Mouse (Mus musculus): ENCODE data around the gene Zfp292. TPM values are rescaled to one million over a fixed set of nuclear protein-coding genes. Genes with fewer than 3 reads are reported as not detected.

The Zfp292 gene
- 15.5 and 22.9 TPM in 2 replicates for polyA plus RNA-seq (2012; rRNA removed)

DNA sequence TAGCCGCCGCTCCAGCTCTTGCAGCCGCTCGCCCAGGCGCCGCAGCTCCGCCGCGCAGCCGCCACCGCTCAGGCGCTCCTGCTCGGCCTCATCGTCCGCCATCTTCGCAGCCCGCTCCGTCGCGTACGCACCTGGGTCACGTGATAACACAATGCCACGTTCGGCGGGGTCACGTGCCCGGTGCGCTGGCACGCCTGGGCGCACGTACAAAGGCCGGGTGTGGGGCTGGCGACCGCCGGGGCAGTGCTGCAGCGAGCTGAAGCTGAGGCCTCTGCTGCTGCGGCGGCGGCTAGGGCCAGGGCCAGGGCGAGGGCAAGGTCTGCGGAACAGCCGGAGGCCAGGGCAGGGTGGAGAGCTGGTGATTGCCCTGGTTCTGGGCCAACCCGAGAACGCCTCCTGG is at the start of gene Zfp292:
Gene Zfp292, minus strand, starts transcription at position 143 of the 400 bp plus-strand sequence.

DNA sequence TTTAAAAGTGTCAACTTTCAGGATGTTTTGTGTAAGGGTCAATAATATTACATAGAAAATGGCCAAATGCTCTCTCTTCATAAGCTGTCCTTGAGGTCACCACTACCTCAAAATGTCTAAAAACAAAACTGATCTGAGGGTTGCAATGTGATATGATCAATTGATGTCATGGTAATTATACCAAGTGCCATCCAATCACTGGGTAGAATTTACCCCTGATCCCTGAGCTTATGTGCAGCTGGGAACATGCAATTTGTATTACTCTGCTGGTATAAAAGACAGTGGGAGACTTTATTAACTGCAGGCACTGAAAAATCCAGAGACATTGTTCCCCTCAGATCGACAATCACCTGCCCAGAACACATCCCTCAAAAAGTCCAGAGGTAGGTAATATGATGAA is 10.7 kb upstream of the Zfp292 start, which contains the start of gene Cga:
Gene Cga, plus strand, starts transcription at position 301 of the 400 bp plus-strand sequence.

DNA sequence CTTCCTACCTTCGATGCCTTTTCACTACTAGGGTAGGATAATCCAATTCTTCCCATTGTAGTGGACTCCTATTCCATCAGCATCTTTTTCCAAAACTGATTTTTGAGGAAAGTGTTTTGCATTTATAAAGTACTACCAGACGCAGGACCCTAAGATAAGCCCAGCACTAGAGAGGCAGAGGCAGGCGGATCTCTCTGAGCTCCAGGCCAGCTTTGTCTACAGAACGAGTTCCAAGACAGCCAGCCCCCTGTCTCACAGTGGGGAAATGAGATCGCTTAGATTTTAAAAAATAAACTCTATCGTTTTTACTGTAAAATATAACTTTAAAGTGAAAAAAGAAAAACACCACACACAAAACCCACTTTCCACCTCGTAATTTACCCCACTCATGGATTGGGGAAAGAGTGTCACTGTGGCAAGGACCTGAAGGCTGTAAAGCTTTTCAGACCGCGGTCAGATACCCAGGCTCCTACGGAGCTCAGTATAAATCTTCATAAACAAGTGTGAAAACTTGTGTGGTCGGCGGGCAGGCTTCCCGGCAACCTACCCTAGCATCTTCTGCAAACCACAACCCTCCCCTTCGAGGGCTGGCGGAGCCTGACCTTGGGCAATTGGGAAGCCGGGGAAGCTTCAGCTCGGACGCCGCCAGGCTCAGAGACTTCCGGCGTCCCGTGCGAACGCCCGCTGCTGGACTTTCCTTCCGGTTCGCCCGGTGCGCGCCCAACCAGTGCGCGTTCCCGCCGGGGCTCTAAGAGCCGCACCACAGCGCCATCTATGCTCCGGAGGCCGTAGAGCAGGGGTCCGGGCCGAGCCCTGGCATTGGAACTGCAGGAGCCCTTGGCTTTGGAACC is 104.9 kb downstream of the Zfp292 start, which contains the start of gene Smim8:
Gene Smim8, minus strand, starts transcription at position 747 of the 851 bp plus-strand sequence.

DNA sequence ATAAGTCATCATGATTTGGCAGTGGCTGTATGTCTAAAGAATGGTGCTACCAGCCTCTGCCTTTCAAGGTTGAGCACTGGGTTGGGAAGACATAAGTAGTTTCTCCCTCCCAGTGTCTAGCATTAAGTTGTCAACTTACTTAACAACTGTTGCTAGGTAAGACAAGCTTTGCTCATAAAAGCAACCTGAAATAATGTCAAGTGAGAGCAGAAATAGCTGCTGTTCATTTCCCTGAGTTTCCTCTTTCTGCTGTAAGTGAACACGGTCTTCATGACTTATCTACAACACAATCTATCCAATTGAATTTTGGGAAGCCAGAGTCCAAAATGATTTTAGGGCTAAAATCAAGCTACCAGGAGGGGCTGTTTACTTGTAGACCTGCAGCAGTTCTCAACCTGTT is 126.6 kb downstream of the Zfp292 start, which contains the start of gene Gm136:
Gene Gm136, minus strand, starts transcription at position 101 of the 400 bp plus-strand sequence.

Other genes with a start within 250 kb of the Zfp292 start
- gene Slc35a1, start 195.5 kb downstream of the Zfp292 start, polyA plus RNA-seq (2012; rRNA removed): 19.9 and 34.3 TPM in 2 replicates
- gene Cfap206, start 152.8 kb downstream of the Zfp292 start, polyA plus RNA-seq (2012; rRNA removed): 0.84 and 1.2 TPM in 2 replicates
- gene Gm136, start 126.7 kb downstream of the Zfp292 start, polyA plus RNA-seq (2012; rRNA removed): 0.06 TPM in 1 of 2 replicates, not detected in the other
- gene Smim8, start 104.5 kb downstream of the Zfp292 start, polyA plus RNA-seq (2012; rRNA removed): 10.0 and 20.5 TPM in 2 replicates
- 0.16 and 0.32 TPM in 2 replicates for gene Cga, start 10.8 kb upstream of the Zfp292 start, polyA plus RNA-seq (2012; rRNA removed)

Data from central nervous system, embryonic 11.5 days (tissue).